7 mouse cellular contexts compared by ENCODE assay signal in the genomic region with DNA sequence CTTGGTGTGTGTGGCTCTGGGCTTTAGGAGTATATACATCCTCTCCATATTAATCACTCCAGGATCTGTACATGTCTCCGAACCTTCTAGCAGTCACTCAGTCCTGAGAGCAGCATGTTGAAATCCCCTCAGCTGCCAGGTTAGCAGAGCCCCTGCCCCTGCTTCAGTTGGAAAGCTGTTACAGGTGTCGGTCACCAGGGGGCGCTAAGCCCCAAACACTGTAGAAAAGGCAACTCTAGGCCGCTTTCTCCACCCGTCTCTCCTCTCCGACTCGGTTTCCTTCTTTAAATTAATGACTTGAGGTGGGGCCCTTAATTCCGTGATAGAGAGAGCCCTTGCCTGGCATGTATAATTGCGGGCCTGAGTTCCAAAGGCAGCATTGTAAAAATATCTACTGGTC. TPM values are rescaled to one million over a fixed set of nuclear protein-coding genes. Genes with fewer than 3 reads are reported as not detected.
DNase-seq lines count a peak whose midpoint lies in the region; ATAC-seq and TF ChIP-seq lines count a peak whose summit lies in the region.

No protein-coding gene starts in this region.

- WGBS in heart, postnatal 0 days: 16% methylated on average over 9 of the region's 9 CpGs

- H3K4me2 ChIP-seq in heart, postnatal 0 days (ENCODE audit: low read depth, low read length): peak overlapping the region; percentile 36

- peak; percentile 57 for TF ChIP-seq RAD21 in MEL (IDR thresholded peaks at IDR 0.05; ENCODE audit: low read depth, low read length)

- peak in 1 of 2 experiments; percentile 26; a peak in 1 of 4 replicates for TF ChIP-seq POLR2A in MEL (IDR thresholded peaks at IDR 0.05; ENCODE audit: control insufficient read depth in 1 of 2, insufficient read depth in 1 of 2, low read depth in 1 of 2, low read length in 2 of 2, poor library complexity in 1 of 2)
- TF ChIP-seq POLR2A in embryonic fibroblast, embryonic 13.5 days (IDR thresholded peaks at IDR 0.05; ENCODE audit: low read depth, low read length): no peak

- TF ChIP-seq CTCF in MEL (IDR thresholded peaks at IDR 0.05 in 2 of 3, conservative IDR thresholded peaks at IDR 0.05 in 1 of 3; ENCODE audit: control insufficient read depth in 1 of 3, insufficient read depth in 1 of 3, low read depth in 2 of 3, low read length in 3 of 3, poor library complexity in 1 of 3, severe bottlenecking in 1 of 3): peak; percentile 83 to 89 (median 89)
- TF ChIP-seq CTCF in embryonic fibroblast, embryonic 13.5 days (IDR thresholded peaks at IDR 0.05; ENCODE audit: borderline replicate concordance, insufficient read depth, low read length): peak; percentile 81
- TF ChIP-seq CTCF in heart, postnatal 0 days (IDR thresholded peaks at IDR 0.05; ENCODE audit: low read depth): peak; percentile 80

- no peaks in the 10 kb centered on the region for H3K27me3 ChIP-seq in MEL (ENCODE audit: control insufficient read depth in 1 of 2, insufficient read depth in 2 of 2, low read length in 2 of 2)
- no peaks in the 10 kb centered on the region for H3K27me3 ChIP-seq in heart, postnatal 0 days (ENCODE audit: control insufficient read depth, insufficient read depth, low read length)

- peak overlapping the region; percentile 46; the same call in 1 of the 2 replicates for H3K9ac ChIP-seq in MEL (ENCODE audit: control insufficient read depth, low read depth, low read length, poor library complexity, severe bottlenecking)
- H3K9ac ChIP-seq in heart, postnatal 0 days (replicated peaks; ENCODE audit: low read depth, low read length): no peak overlapping the region

- no peaks in the 10 kb centered on the region for H3K4me1 ChIP-seq in MEL (ENCODE audit: control insufficient read depth in 1 of 2, insufficient read depth in 2 of 2, low read length in 2 of 2)
- peaks cover 6% of the 10 kb centered on the region; the same call in 1 of the 2 replicates for H3K4me1 ChIP-seq in embryonic fibroblast, embryonic 13.5 days (ENCODE audit: control insufficient read depth, insufficient read depth, low read length)
- H3K4me1 ChIP-seq in heart, postnatal 0 days (ENCODE audit: control insufficient read depth, insufficient read depth): no peaks in the 10 kb centered on the region

- peak; percentile 69 for DNase-seq in MEL (ENCODE audit: low read depth, low spot score)
- DNase-seq in brain, adult 2 months (ENCODE audit: low read depth, low spot score): peak; percentile 84
- DNase-seq in heart, postnatal 0 days (ENCODE audit: low spot score): peak; percentile 65
- peak; percentile 79 to 85 for DNase-seq in kidney, postnatal 4 days
- peak; percentile 79 for DNase-seq in lung, postnatal 10 days
- DNase-seq in ovary, postnatal 36 days (ENCODE audit: low spot score): peak; percentile 69

- no peak for ATAC-seq in heart, postnatal 0 days (ENCODE audit: insufficient read depth, low read depth)

- no peaks in the 10 kb centered on the region for H3K9me3 ChIP-seq in MEL (replicated peaks; ENCODE audit: insufficient read depth, low read length)
- no peaks in the 10 kb centered on the region for H3K9me3 ChIP-seq in heart, postnatal 0 days (replicated peaks; ENCODE audit: control insufficient read depth, low read length)

- H3K27ac ChIP-seq in MEL (ENCODE audit: control insufficient read depth, low read depth, low read length): no peak overlapping the region
- H3K27ac ChIP-seq in embryonic fibroblast, embryonic 13.5 days (ENCODE audit: insufficient read depth, low read length): no peak overlapping the region
- H3K27ac ChIP-seq in heart, postnatal 0 days (ENCODE audit: low read depth): no peak overlapping the region

- TF ChIP-seq EP300 in MEL (IDR thresholded peaks at IDR 0.05; ENCODE audit: low read depth in 1 of 2, low read length in 2 of 2): no peak
- no peak for TF ChIP-seq EP300 in heart, postnatal 0 days (IDR thresholded peaks at IDR 0.05; ENCODE audit: low read depth)

- H3K4me3 ChIP-seq in MEL (ENCODE audit: control insufficient read depth in 1 of 2, insufficient read depth in 1 of 2, low read depth in 2 of 2, low read length in 2 of 2): no peak overlapping the region
- H3K4me3 ChIP-seq in embryonic fibroblast, embryonic 13.5 days (ENCODE audit: insufficient read depth, low read length): no peak overlapping the region
- H3K4me3 ChIP-seq in heart, postnatal 0 days (ENCODE audit: low read depth, low read length): no peak overlapping the region

- no peaks in the 10 kb centered on the region; the same call in 1 of the 2 replicates for H3K79me2 ChIP-seq in MEL (ENCODE audit: control insufficient read depth, insufficient read depth, low read length, poor library complexity)

- peaks cover 0 to 9% of the 10 kb centered on the region in 2 experiments; a peak in 2 of 4 replicates for H3K36me3 ChIP-seq in MEL (ENCODE audit: control insufficient read depth in 1 of 2, insufficient read depth in 2 of 2, low read length in 2 of 2)
- peaks cover 42% of the 10 kb centered on the region for H3K36me3 ChIP-seq in heart, postnatal 0 days (replicated peaks; ENCODE audit: control insufficient read depth, insufficient read depth, low read length)

TF ChIP-seq in MEL, 35 proteins besides CTCF, POLR2A, EP300 and RAD21:
- TF ChIP-seq GABPA (IDR thresholded peaks at IDR 0.05; ENCODE audit: low read depth, low read length): no peak
- peak; percentile 87 for TF ChIP-seq SMC3 (IDR thresholded peaks at IDR 0.05; ENCODE audit: low read depth, low read length)
- no peak for TF ChIP-seq NRF1 (IDR thresholded peaks at IDR 0.05; ENCODE audit: insufficient read depth, low read depth, low read length, poor library complexity, severe bottlenecking)
- TF ChIP-seq MYB (IDR thresholded peaks at IDR 0.05; ENCODE audit: low read depth, low read length): no peak
- TF ChIP-seq TCF12 (IDR thresholded peaks at IDR 0.05; ENCODE audit: low read depth, low read length): no peak
- TF ChIP-seq SIN3A (IDR thresholded peaks at IDR 0.05; ENCODE audit: low read length): peak; percentile 35; the same call in 1 of the 2 replicates
- no peak for TF ChIP-seq MAZ (IDR thresholded peaks at IDR 0.05; ENCODE audit: low read depth, low read length)
- TF ChIP-seq MXI1 (IDR thresholded peaks at IDR 0.05; ENCODE audit: low read depth, low read length): no peak
- TF ChIP-seq E2F4 (IDR thresholded peaks at IDR 0.05; ENCODE audit: borderline replicate concordance, low read depth, low read length): no peak
- no peak for TF ChIP-seq POLR2AphosphoS2 (IDR thresholded peaks at IDR 0.05; ENCODE audit: low read length)
- TF ChIP-seq POLR2AphosphoS5 (IDR thresholded peaks at IDR 0.05; ENCODE audit: borderline replicate concordance, low read depth, low read length): no peak
- no peak for TF ChIP-seq ELF1 (IDR thresholded peaks at IDR 0.05; ENCODE audit: low read depth, low read length)
- TF ChIP-seq MAX (IDR thresholded peaks at IDR 0.05; ENCODE audit: low read length): no peak
- TF ChIP-seq MAFK (IDR thresholded peaks at IDR 0.05; ENCODE audit: borderline replicate concordance, low read depth, low read length): no peak
- no peak for TF ChIP-seq BHLHE40 (IDR thresholded peaks at IDR 0.05; ENCODE audit: borderline replicate concordance, low read depth, low read length)
- peak; percentile 71; the same call in 1 of the 2 replicates for TF ChIP-seq HCFC1 (IDR thresholded peaks at IDR 0.05; ENCODE audit: low read depth, low read length)
- TF ChIP-seq TAL1 (IDR thresholded peaks at IDR 0.05; ENCODE audit: low read length): no peak
- no peak for TF ChIP-seq MEF2A (IDR thresholded peaks at IDR 0.05; ENCODE audit: extremely low read depth, insufficient replicate concordance, low read depth, low read length, poor library complexity, severe bottlenecking)
- TF ChIP-seq MYC (IDR thresholded peaks at IDR 0.05; ENCODE audit: low read depth, low read length): no peak
- TF ChIP-seq CHD1 (IDR thresholded peaks at IDR 0.05; ENCODE audit: low read depth, low read length): no peak
- no peak for TF ChIP-seq JUND (IDR thresholded peaks at IDR 0.05; ENCODE audit: low read depth, low read length)
- TF ChIP-seq NELFE (IDR thresholded peaks at IDR 0.05; ENCODE audit: low read depth, low read length): no peak
- TF ChIP-seq ZC3H11A (IDR thresholded peaks at IDR 0.05; ENCODE audit: low read depth, low read length): peak; percentile 73

RNA-seq across cellular contexts. Expression of a gene that starts 6.4 kb away (rescaled TPM):
- 1.6 and 2.7 TPM in 2 replicates for total RNA-seq in MEL (2012; rRNA removed)
- polyA plus RNA-seq in MEL (2012; ENCODE audit: insufficient read depth in 1 of 2, insufficient read length in 2 of 2, low read depth in 1 of 2, low replicate concordance in 2 of 2, missing spikeins in 1 of 2): 1 to 10 TPM in 1 of 2 experiments, not detected in 1; 3.0 TPM
- polyA plus RNA-seq in embryonic fibroblast, embryonic 13.5 days (2011; ENCODE audit: insufficient read length, low read depth, missing spikeins): 19.4 and 24.5 TPM in 2 replicates
- total RNA-seq in heart, postnatal 0 days (2014; rRNA removed; ENCODE audit: low replicate concordance): 6.5 and 11.7 TPM in 2 replicates
- 30.9 and 31.6 TPM in 2 replicates for polyA plus RNA-seq in heart, postnatal 0 days (2015; fragmentation: Nextera tagmentation; extraction: Ambion mirVana)

RNA-seq across cellular contexts. Expression of a gene that starts 24.0 kb away (rescaled TPM):
- 73.8 and 82.7 TPM in 2 replicates for total RNA-seq in MEL (2012; rRNA removed)
- 100 to 1,000 TPM; 139 to 421 TPM for polyA plus RNA-seq in MEL (2012; ENCODE audit: insufficient read depth in 1 of 2, insufficient read length in 2 of 2, low read depth in 1 of 2, low replicate concordance in 2 of 2, missing spikeins in 1 of 2)
- polyA plus RNA-seq in embryonic fibroblast, embryonic 13.5 days (2011; ENCODE audit: insufficient read length, low read depth, missing spikeins): 141 and 214 TPM in 2 replicates
- 68.6 and 72.9 TPM in 2 replicates for total RNA-seq in heart, postnatal 0 days (2014; rRNA removed; ENCODE audit: low replicate concordance)
- polyA plus RNA-seq in heart, postnatal 0 days (2015; fragmentation: Nextera tagmentation; extraction: Ambion mirVana): 53.4 and 55.0 TPM in 2 replicates

RNA-seq across cellular contexts. Expression of a gene that starts 42.8 kb away (rescaled TPM):
- total RNA-seq in MEL (2012; rRNA removed): 59.8 and 102 TPM in 2 replicates
- polyA plus RNA-seq in MEL (2012; ENCODE audit: insufficient read depth in 1 of 2, insufficient read length in 2 of 2, low read depth in 1 of 2, low replicate concordance in 2 of 2, missing spikeins in 1 of 2): 100 to 1,000 TPM in 1 of 2 experiments, not detected in 1; 486 TPM
- 49.1 and 67.7 TPM in 2 replicates for polyA plus RNA-seq in embryonic fibroblast, embryonic 13.5 days (2011; ENCODE audit: insufficient read length, low read depth, missing spikeins)
- total RNA-seq in heart, postnatal 0 days (2014; rRNA removed; ENCODE audit: low replicate concordance): 146 and 188 TPM in 2 replicates
- 46.7 and 59.3 TPM in 2 replicates for polyA plus RNA-seq in heart, postnatal 0 days (2015; fragmentation: Nextera tagmentation; extraction: Ambion mirVana)
